Mouse (Mus musculus) lung, embryonic 14.5 days (tissue): ENCODE data around the gene Havcr2. TPM values are rescaled to one million over a fixed set of nuclear protein-coding genes. Genes with fewer than 3 reads are reported as not detected.

Source experiments
- ATAC-seq: fragments of 200-750 bp; cut with Nextera tagmentation; 2 replicates; pipeline ENCODE4 v1.8.0; 2017; ENCODE audit warnings: mild to moderate bottlenecking, moderate TSS enrichment, moderate library complexity; ENCODE audit not compliant: insufficient read depth
- DNase-seq: peaks from one replicate; pipeline ENCODE4 v3.0.0-alpha.2; 2015
- H3K27ac ChIP-seq: fragments of 300-500 bp; sonication (generic); 2 replicates; pipeline ENCODE4 v1.5.1; 2014; ENCODE audit warnings: low read depth, mild to moderate bottlenecking, moderate library complexity
- H3K27me3 ChIP-seq: fragments of 300-500 bp; sonication (generic); 2 replicates; pipeline ENCODE4 v1.6.1; 2014; ENCODE audit warnings: low read length, control low read depth; ENCODE audit not compliant: insufficient read depth
- H3K36me3 ChIP-seq: fragments of 300-500 bp; sonication (generic); 2 replicates; pipeline ENCODE4 v1.6.1; 2014; ENCODE audit warnings: control low read depth; ENCODE audit not compliant: insufficient read depth
- H3K4me1 ChIP-seq: fragments of 300-500 bp; sonication (generic); 2 replicates; pipeline ENCODE4 v1.6.1; 2014; ENCODE audit warnings: antibody characterized with exemption, control low read depth; ENCODE audit not compliant: insufficient read depth
- H3K4me2 ChIP-seq: fragments of 300-500 bp; sonication (generic); 2 replicates; pipeline ENCODE4 v1.6.1; 2014; ENCODE audit warnings: mild to moderate bottlenecking
- H3K4me3 ChIP-seq: fragments of 300-500 bp; sonication (generic); 2 replicates; pipeline ENCODE4 v1.5.1; 2014; ENCODE audit warnings: low read depth, low read length
- H3K9ac ChIP-seq: fragments of 300-500 bp; sonication (generic); 2 replicates; pipeline ENCODE4 v1.6.1; 2014
- H3K9me3 ChIP-seq: fragments of 300-500 bp; sonication (generic); 2 replicates; pipeline ENCODE4 v1.6.1; 2016; ENCODE audit warnings: low read depth, low read length, control low read depth
- CTCF ChIP-seq: IDR thresholded peaks from 2 replicates; pipeline ENCODE4 v1.5.1; 2016; ENCODE audit warnings: antibody characterized with exemption, low read depth
- WGBS: fragments of 180-500 bp; shearing (Covaris S2); extraction: QIAGEN DNeasy Blood & Tissue Kit; methylation state at CpG from one replicate; pipeline ENCODE4 v1.1.7; 2014; 5-methylcytosine and 5-hydroxymethylcytosine counted together
- polyA plus RNA-seq: library from polyadenylated mRNA; unstranded; fragments of >200 nt; fragmentation: Nextera tagmentation; extraction: Ambion mirVana; gene quantifications from 2 replicates; pipeline ENCODE4 v1.2.1, GENCODE M21; 2014

The Havcr2 gene
- polyA plus RNA-seq, 1 experiment from 2014 or later: 0.21 TPM

- 87% methylated on average over 1 of the region's 1 CpGs for WGBS
- no peak for ATAC-seq
- peaks cover 15% of the 10 kb centered on the region for H3K36me3 ChIP-seq
Measured at GRCm38 (mm10) chr11:46443152-46443551, 11.6 kb upstream of the Havcr2 start.

GRCm38 (mm10) chr11:46443979-46444378, 10.8 kb upstream of the Havcr2 start:
- no peak for DNase-seq
- no peak for TF ChIP-seq CTCF
- ATAC-seq: no peak
- Histone ChIP-seq H3K4me1 (no peaks in the 10 kb centered on the region), H3K4me2 (no peak overlapping the region), H3K9me3 (no peaks in the 10 kb centered on the region), H3K27me3 (no peaks in the 10 kb centered on the region), H3K9ac (no peak overlapping the region), H3K36me3 (peaks cover 15% of the 10 kb centered on the region), H3K27ac (no peak overlapping the region), H3K4me3 (no peak overlapping the region)
- WGBS: 85% methylated on average over 5 of the region's 5 CpGs

More at GRCm38 (mm10) chr11:46443152-46443551, 11.6 kb upstream of the Havcr2 start:
- no peak overlapping the region for H3K9ac ChIP-seq
- H3K4me1 ChIP-seq: no peaks in the 10 kb centered on the region
- peak; percentile 12 for DNase-seq
- H3K27me3 ChIP-seq: no peaks in the 10 kb centered on the region
- 0 out of 2 replicates have a peak, but pooled peaks have one; percentile 16 for TF ChIP-seq CTCF
- no peak overlapping the region for H3K27ac ChIP-seq
- no peak overlapping the region for H3K4me2 ChIP-seq
- H3K9me3 ChIP-seq: no peaks in the 10 kb centered on the region
- no peak overlapping the region for H3K4me3 ChIP-seq

- Histone ChIP-seq H3K9ac (no peak overlapping the region), H3K27me3 (no peaks in the 10 kb centered on the region), H3K4me2 (no peak overlapping the region), H3K4me3 (no peak overlapping the region), H3K27ac (no peak overlapping the region), H3K9me3 (no peaks in the 10 kb centered on the region), H3K4me1 (no peaks in the 10 kb centered on the region), H3K36me3 (peaks cover 6% of the 10 kb centered on the region)
- 89% methylated on average over 6 of the region's 6 CpGs for WGBS
- DNase-seq (no peak), ATAC-seq (no peak)
- TF ChIP-seq CTCF: no peak
Measured at GRCm38 (mm10) chr11:46446150-46446549, 8.6 kb upstream of the Havcr2 start.

- ATAC-seq (no peak), DNase-seq (no peak)
- Histone ChIP-seq H3K4me2 (no peak overlapping the region), H3K36me3 (no peaks in the 10 kb centered on the region), H3K9me3 (no peaks in the 10 kb centered on the region), H3K9ac (no peak overlapping the region), H3K4me1 (no peaks in the 10 kb centered on the region), H3K4me3 (no peak overlapping the region), H3K27ac (no peak overlapping the region), H3K27me3 (no peaks in the 10 kb centered on the region)
- WGBS: 73% methylated on average over 13 of the region's 13 CpGs
- TF ChIP-seq CTCF: no peak
Measured at GRCm38 (mm10) chr11:46447644-46448484, 6.9 kb upstream of the Havcr2 start.

GRCm38 (mm10) chr11:46449461-46450080, 5.2 kb upstream of the Havcr2 start:
- DNase-seq (no peak), ATAC-seq (no peak)
- Histone ChIP-seq H3K9ac (no peak overlapping the region), H3K4me2 (no peak overlapping the region), H3K27me3 (no peaks in the 10 kb centered on the region), H3K9me3 (no peaks in the 10 kb centered on the region), H3K4me3 (no peak overlapping the region), H3K27ac (no peak overlapping the region), H3K4me1 (no peaks in the 10 kb centered on the region), H3K36me3 (no peaks in the 10 kb centered on the region)
- TF ChIP-seq CTCF: no peak
- 76% methylated on average over 11 of the region's 11 CpGs for WGBS

- Histone ChIP-seq H3K27ac (no peak overlapping the region), H3K4me2 (no peak overlapping the region), H3K36me3 (no peaks in the 10 kb centered on the region), H3K4me3 (no peak overlapping the region), H3K9me3 (no peaks in the 10 kb centered on the region), H3K4me1 (no peaks in the 10 kb centered on the region), H3K9ac (no peak overlapping the region), H3K27me3 (no peaks in the 10 kb centered on the region)
- 63% methylated on average over 3 of the region's 3 CpGs for WGBS
- DNase-seq: no peak
- no peak for TF ChIP-seq CTCF
- no peak for ATAC-seq
Measured at GRCm38 (mm10) chr11:46459960-46460359, 5.2 kb downstream of the Havcr2 start.

- Histone ChIP-seq H3K27me3 (no peaks in the 10 kb centered on the region), H3K27ac (no peak overlapping the region), H3K9me3 (no peaks in the 10 kb centered on the region), H3K36me3 (no peaks in the 10 kb centered on the region), H3K4me2 (no peak overlapping the region), H3K4me3 (no peak overlapping the region), H3K9ac (no peak overlapping the region), H3K4me1 (no peaks in the 10 kb centered on the region)
- 68% methylated on average over 5 of the region's 5 CpGs for WGBS
- no peak for TF ChIP-seq CTCF
- DNase-seq (no peak), ATAC-seq (no peak)
Measured at GRCm38 (mm10) chr11:46461362-46461761, 6.6 kb downstream of the Havcr2 start.
